Mouse (Mus musculus) T-helper 1 cell (primary cell): ENCODE results near the gene Shb.

Experiments
- in situ Hi-C: fragments of 300-600 bp; cut with MboI, MseI; formaldehyde crosslinking; loops from one replicate; pipeline ENCODE4 v1.15.1; 2025; ENCODE audit warnings: high pct_unique_total_duplicates

The Shb gene

GRCm38 (mm10) chr4:45483271-45484245 is 48.7 kb downstream of the Shb start:
- in situ Hi-C loops: no loop called here

- in situ Hi-C loops: no loop called here
These were observed 50.0 kb downstream of the Shb start for GRCm38 (mm10) chr4:45482271-45482670.

GRCm38 (mm10) chr4:45481431-45481830 is 50.8 kb downstream of the Shb start:
- in situ Hi-C loops: no loop called here

GRCm38 (mm10) chr4:45480595-45480994 is 51.7 kb downstream of the Shb start:
- in situ Hi-C loops: no loop called here

GRCm38 (mm10) chr4:45479433-45479832 is 52.8 kb downstream of the Shb start:
- in situ Hi-C loops: no loop called here

GRCm38 (mm10) chr4:45478178-45478577 is 54.1 kb downstream of the Shb start:
- in situ Hi-C loops: no loop called here

GRCm38 (mm10) chr4:45477047-45477446 is 55.2 kb downstream of the Shb start:
- in situ Hi-C loops: no loop called here

GRCm38 (mm10) chr4:45474832-45475231 is 57.4 kb downstream of the Shb start:
- in situ Hi-C loops: no loop called here

GRCm38 (mm10) chr4:45474131-45474530 is 58.1 kb downstream of the Shb start:
- in situ Hi-C loops: no loop called here

GRCm38 (mm10) chr4:45473129-45473528 is 59.1 kb downstream of the Shb start:
- in situ Hi-C loops: no loop called here

GRCm38 (mm10) chr4:45472706-45473105 is 59.6 kb downstream of the Shb start:
- in situ Hi-C loops: no loop called here

GRCm38 (mm10) chr4:45471654-45472556 is 60.4 kb downstream of the Shb start:
- in situ Hi-C loops: no loop called here

- in situ Hi-C loops: no loop called here
These were observed 63.2 kb downstream of the Shb start for GRCm38 (mm10) chr4:45469057-45469456.

- in situ Hi-C loops: no loop called here
These were observed 63.8 kb downstream of the Shb start for GRCm38 (mm10) chr4:45468507-45468906.

- in situ Hi-C loops: no loop called here
These were observed 65.0 kb downstream of the Shb start for GRCm38 (mm10) chr4:45467115-45467912.

- in situ Hi-C loops: no loop called here
These were observed 67.3 kb downstream of the Shb start for GRCm38 (mm10) chr4:45464941-45465340.

- in situ Hi-C loops: no loop called here
These were observed 67.7 kb downstream of the Shb start for GRCm38 (mm10) chr4:45464528-45464927.

GRCm38 (mm10) chr4:45464123-45464522 is 68.1 kb downstream of the Shb start:
- in situ Hi-C loops: no loop called here

GRCm38 (mm10) chr4:45462628-45463027 is 69.6 kb downstream of the Shb start:
- in situ Hi-C loops: no loop called here

GRCm38 (mm10) chr4:45461661-45462060 is 70.6 kb downstream of the Shb start:
- in situ Hi-C loops: no loop called here

- in situ Hi-C loops: no loop called here
These were observed 72.9 kb downstream of the Shb start for GRCm38 (mm10) chr4:45459375-45459774.
